In genomic region chr11:117249282-117249984, GRCm38 (mm10) we compare ENCODE assay signal across 12 mouse cellular contexts. TPM values are rescaled to one million over a fixed set of nuclear protein-coding genes. Genes with fewer than 3 reads are reported as not detected.
A peak's percentile ranks its signal among the peaks of the same experiment; 100 is the strongest.
DNase-seq lines count a peak whose midpoint lies in the region; ATAC-seq and TF ChIP-seq lines count a peak whose summit lies in the region.
"Had no signal": no experiment of that assay in that cellular context is flagged by ENCODE, and none has a peak within 500 bp of the region (broad histone marks: within the 10 kb centered on the region; RNA-seq: fewer than 3 reads in every experiment).

No protein-coding gene starts in this region.

- H3K4me3 ChIP-seq in kidney, embryonic 14.5 days (ENCODE audit: low read length): no peak overlapping the region
- no peak overlapping the region for H3K4me3 ChIP-seq in MEL (ENCODE audit: control insufficient read depth in 1 of 2, insufficient read depth in 1 of 2, low read depth in 2 of 2, low read length in 2 of 2)
- H3K4me3 ChIP-seq in forebrain, embryonic 12.5 days (replicated peaks): no peak overlapping the region
- no peak overlapping the region for H3K4me3 ChIP-seq in limb, embryonic 14.5 days (replicated peaks; ENCODE audit: low read length)
- H3K4me3 ChIP-seq: liver, embryonic 15.5 days; myocyte had no signal

- peaks cover 51% of the 10 kb centered on the region for H3K4me1 ChIP-seq in kidney, embryonic 14.5 days (ENCODE audit: control insufficient read depth, insufficient read depth, low read length)
- peaks cover 17 to 64% of the 10 kb centered on the region in 2 experiments for H3K4me1 ChIP-seq in MEL (ENCODE audit: control insufficient read depth in 1 of 2, insufficient read depth in 2 of 2, low read length in 2 of 2)
- peaks cover 22% of the 10 kb centered on the region for H3K4me1 ChIP-seq in forebrain, embryonic 12.5 days
- H3K4me1 ChIP-seq in limb, embryonic 14.5 days (ENCODE audit: control insufficient read depth, insufficient read depth, low read length): peaks cover 26% of the 10 kb centered on the region

- no peaks in the 10 kb centered on the region for H3K9me3 ChIP-seq in kidney, embryonic 14.5 days (ENCODE audit: control insufficient read depth, low read length)
- no peaks in the 10 kb centered on the region for H3K9me3 ChIP-seq in MEL (replicated peaks; ENCODE audit: insufficient read depth, low read length)
- no peaks in the 10 kb centered on the region for H3K9me3 ChIP-seq in forebrain, embryonic 12.5 days
- no peaks in the 10 kb centered on the region for H3K9me3 ChIP-seq in limb, embryonic 14.5 days (ENCODE audit: control insufficient read depth, low read length)
- H3K9me3 ChIP-seq: liver, embryonic 15.5 days had no signal

- TF ChIP-seq CTCF in MEL (IDR thresholded peaks at IDR 0.05 in 2 of 3, conservative IDR thresholded peaks at IDR 0.05 in 1 of 3; ENCODE audit: control insufficient read depth in 1 of 3, insufficient read depth in 1 of 3, low read depth in 2 of 3, low read length in 3 of 3, poor library complexity in 1 of 3, severe bottlenecking in 1 of 3): no peak

- no peak overlapping the region for H3K4me2 ChIP-seq in kidney, embryonic 14.5 days (replicated peaks; ENCODE audit: low read depth, low read length)
- no peak overlapping the region for H3K4me2 ChIP-seq in forebrain, embryonic 12.5 days
- H3K4me2 ChIP-seq in limb, embryonic 14.5 days (replicated peaks; ENCODE audit: low read depth, low read length, severe bottlenecking): no peak overlapping the region
- H3K4me2 ChIP-seq: liver, embryonic 15.5 days had no signal

- H3K27me3 ChIP-seq in kidney, embryonic 14.5 days (ENCODE audit: control insufficient read depth, insufficient read depth, low read length): no peaks in the 10 kb centered on the region
- no peaks in the 10 kb centered on the region for H3K27me3 ChIP-seq in MEL (ENCODE audit: control insufficient read depth in 1 of 2, insufficient read depth in 2 of 2, low read length in 2 of 2)
- no peaks in the 10 kb centered on the region for H3K27me3 ChIP-seq in forebrain, embryonic 12.5 days
- H3K27me3 ChIP-seq in limb, embryonic 14.5 days (ENCODE audit: control insufficient read depth, insufficient read depth, low read length): no peaks in the 10 kb centered on the region
- H3K27me3 ChIP-seq: liver, embryonic 15.5 days had no signal

- no peak for ATAC-seq in kidney, embryonic 14.5 days (ENCODE audit: low FRiP score, low TSS enrichment)
- ATAC-seq in forebrain, embryonic 12.5 days (ENCODE audit: low FRiP score): no peak
- no peak for ATAC-seq in limb, embryonic 14.5 days (ENCODE audit: low FRiP score, low read depth)

- TF ChIP-seq EP300 in MEL (IDR thresholded peaks at IDR 0.05; ENCODE audit: low read depth in 1 of 2, low read length in 2 of 2): no peak

- WGBS in kidney, embryonic 14.5 days: 57% methylated on average over 18 of the region's 18 CpGs
- WGBS in forebrain, embryonic 12.5 days: 77% methylated on average over 18 of the region's 18 CpGs
- 79% methylated on average over 18 of the region's 18 CpGs for WGBS in limb, embryonic 14.5 days

- H3K9ac ChIP-seq in kidney, embryonic 14.5 days (ENCODE audit: low read depth, low read length): no peak overlapping the region
- H3K9ac ChIP-seq in MEL (ENCODE audit: control insufficient read depth, low read depth, low read length, poor library complexity, severe bottlenecking): peak overlapping the region; percentile 41
- H3K9ac ChIP-seq in forebrain, embryonic 12.5 days: no peak overlapping the region
- 0 out of 2 replicates have a peak overlapping the region, but pooled peaks have one; percentile 8 for H3K9ac ChIP-seq in limb, embryonic 14.5 days (ENCODE audit: low read depth, low read length, severe bottlenecking)
- H3K9ac ChIP-seq: liver, embryonic 15.5 days had no signal

- 0 out of 2 replicates have a peak overlapping the region, but pooled peaks have one; percentile 30 for H3K27ac ChIP-seq in kidney, embryonic 14.5 days (ENCODE audit: low read depth, low read length)
- H3K27ac ChIP-seq in MEL (ENCODE audit: control insufficient read depth, low read depth, low read length): peak overlapping the region; percentile 76
- peak overlapping the region; percentile 50; the same call in 1 of the 2 replicates for H3K27ac ChIP-seq in forebrain, embryonic 12.5 days
- H3K27ac ChIP-seq in limb, embryonic 14.5 days (replicated peaks; ENCODE audit: low read depth, low read length): no peak overlapping the region
- H3K27ac ChIP-seq: liver, embryonic 15.5 days had no signal

- H3K36me3 ChIP-seq in kidney, embryonic 14.5 days (ENCODE audit: control insufficient read depth, insufficient read depth, low read length): no peaks in the 10 kb centered on the region
- H3K36me3 ChIP-seq in MEL (ENCODE audit: control insufficient read depth in 1 of 2, insufficient read depth in 2 of 2, low read length in 2 of 2): peaks cover 0 to 35% of the 10 kb centered on the region in 2 experiments; a peak in 2 of 4 replicates
- no peaks in the 10 kb centered on the region for H3K36me3 ChIP-seq in forebrain, embryonic 12.5 days (replicated peaks)
- H3K36me3 ChIP-seq in limb, embryonic 14.5 days (ENCODE audit: control insufficient read depth, insufficient read depth, low read length): peaks cover 10% of the 10 kb centered on the region; the same call in 1 of the 2 replicates
- H3K36me3 ChIP-seq: liver, embryonic 15.5 days had no signal

- TF ChIP-seq POLR2A in MEL (IDR thresholded peaks at IDR 0.05; ENCODE audit: control insufficient read depth in 1 of 2, insufficient read depth in 1 of 2, low read depth in 1 of 2, low read length in 2 of 2, poor library complexity in 1 of 2): no peak; a peak in 2 of 4 replicates
- TF ChIP-seq POLR2A in limb, embryonic 14.5 days (IDR thresholded peaks at IDR 0.05; ENCODE audit: borderline replicate concordance, extremely low read depth, insufficient read depth, insufficient read length): no peak

- no peaks in the 10 kb centered on the region for H3K79me2 ChIP-seq in MEL (ENCODE audit: control insufficient read depth, insufficient read depth, low read length, poor library complexity)

- no peak for DNase-seq in kidney, adult 11 months
- DNase-seq in MEL (ENCODE audit: low read depth, low spot score): peak; percentile 65
- DNase-seq in limb, embryonic 14.5 days (ENCODE audit: low spot score): no peak
- no peak for DNase-seq in yolk sac, embryonic 10.5 days (ENCODE audit: low spot score)
- no peak for DNase-seq in urinary bladder, postnatal 4 days (ENCODE audit: low spot score in 2 of 2)
- DNase-seq in embryo, embryonic 10 days (ENCODE audit: low spot score): no peak
- DNase-seq: kidney, postnatal 36 days; right cerebral cortex, postnatal 14 days had no signal

- no peak for TF ChIP-seq RAD21 in MEL (IDR thresholded peaks at IDR 0.05; ENCODE audit: low read depth, low read length)

TF ChIP-seq in MEL, 35 proteins besides CTCF, POLR2A, EP300 and RAD21:
- TF ChIP-seq MAX (IDR thresholded peaks at IDR 0.05; ENCODE audit: low read length) (peak; percentile 59; the same call in 1 of the 2 replicates), MXI1 (IDR thresholded peaks at IDR 0.05; ENCODE audit: low read depth, low read length) (0 out of 2 replicates have a peak, but pooled peaks have one; percentile 11), CHD1 (IDR thresholded peaks at IDR 0.05; ENCODE audit: low read depth, low read length) (0 out of 2 replicates have a peak, but pooled peaks have one; percentile 25), ZNF384 (IDR thresholded peaks at IDR 0.05; ENCODE audit: low read depth, low read length) (peak; percentile 60), E2F4 (IDR thresholded peaks at IDR 0.05; ENCODE audit: borderline replicate concordance, low read depth, low read length) (no peak), TCF12 (IDR thresholded peaks at IDR 0.05; ENCODE audit: low read depth, low read length) (no peak)

RNA-seq across cellular contexts. Expression of gene Sept9, which starts 50.0 kb away (rescaled TPM):
- 96.6 and 104 TPM in 2 replicates for polyA plus RNA-seq in kidney, embryonic 14.5 days (2014; fragmentation: Nextera tagmentation; extraction: Ambion mirVana)
- total RNA-seq in MEL (2012; rRNA removed): 163 and 205 TPM in 2 replicates
- 100 to 1,000 TPM in 1 of 2 experiments, 10 to 100 TPM in 1; 49.7 to 196 TPM for polyA plus RNA-seq in MEL (2012; ENCODE audit: insufficient read depth in 1 of 2, insufficient read length in 2 of 2, low read depth in 1 of 2, low replicate concordance in 2 of 2, missing spikeins in 1 of 2)
- polyA plus RNA-seq in forebrain, embryonic 12.5 days (2016; fragmentation: Nextera tagmentation; extraction: Ambion mirVana): 180 and 192 TPM in 2 replicates
- polyA plus RNA-seq in limb, embryonic 14.5 days (2012; rRNA removed): 76.5 and 78.7 TPM in 2 replicates
- 125 and 136 TPM in 2 replicates for polyA plus RNA-seq in limb, embryonic 14.5 days (2014; fragmentation: Nextera tagmentation; extraction: Ambion mirVana)

Comparison
In these comparisons a context has a peak if more than half of its experiments do, and no peak if none do; other contexts are left out.
1. H3K9ac ChIP-seq: peak in MEL (single experiment) and limb, embryonic 14.5 days (single experiment); none in kidney, embryonic 14.5 days (single experiment) and forebrain, embryonic 12.5 days (single experiment).